Mouse (Mus musculus) kidney, embryonic 15.5 days (tissue): ENCODE data around the gene Tmem254c. TPM values are rescaled to one million over a fixed set of nuclear protein-coding genes. Genes with fewer than 3 reads are reported as not detected.
"Not testable (repeated sequence)": the region's sequence is repeated elsewhere in the genome, so short reads cannot be mapped to it uniquely, and the experiment has no call there.

Experiments
- ATAC-seq: fragments of 200-750 bp; cut with Nextera tagmentation; replicated peaks from 2 replicates; pipeline ENCODE4 v1.8.0; 2017; ENCODE audit warnings: moderate TSS enrichment; ENCODE audit not compliant: low FRiP score
- H3K27ac ChIP-seq: fragments of 300-500 bp; sonication (generic); 2 replicates; pipeline ENCODE4 v1.5.1; 2015; ENCODE audit warnings: mild to moderate bottlenecking, inconsistent platforms
- H3K27me3 ChIP-seq: fragments of 300-500 bp; sonication (generic); 2 replicates; pipeline ENCODE4 v1.6.1; 2015; ENCODE audit warnings: inconsistent platforms
- H3K36me3 ChIP-seq: fragments of 300-500 bp; sonication (generic); 2 replicates; pipeline ENCODE4 v1.6.1; 2015; ENCODE audit warnings: inconsistent platforms
- H3K4me1 ChIP-seq: fragments of 300-500 bp; sonication (generic); 2 replicates; pipeline ENCODE4 v1.6.1; 2015; ENCODE audit warnings: inconsistent platforms
- H3K4me2 ChIP-seq: fragments of 300-500 bp; sonication (generic); 2 replicates; pipeline ENCODE4 v1.6.1; 2015; ENCODE audit warnings: moderate library complexity, mild to moderate bottlenecking, inconsistent platforms
- H3K4me3 ChIP-seq: fragments of 300-500 bp; sonication (generic); replicated peaks from 2 replicates; pipeline ENCODE4 v1.5.1; 2015; ENCODE audit warnings: mild to moderate bottlenecking, inconsistent platforms
- H3K9ac ChIP-seq: fragments of 300-500 bp; sonication (generic); 2 replicates; pipeline ENCODE4 v1.6.1; 2015; ENCODE audit warnings: mild to moderate bottlenecking, inconsistent platforms
- H3K9me3 ChIP-seq: fragments of 300-500 bp; sonication (generic); replicated peaks from 2 replicates; pipeline ENCODE4 v1.6.1; 2016; ENCODE audit warnings: inconsistent platforms
- WGBS: fragments of 180-500 bp; shearing (Covaris S2); methylation state at CpG from one replicate; pipeline ENCODE4 v1.1.7; 2015; ENCODE audit warnings: mixed read lengths; 5-methylcytosine and 5-hydroxymethylcytosine counted together
- polyA plus RNA-seq: library from polyadenylated mRNA; unstranded; fragments of >200 nt; fragmentation: Nextera tagmentation; extraction: Ambion mirVana; gene quantifications from 2 replicates; pipeline ENCODE4 v1.2.1, GENCODE M21; 2015

Gene Tmem254c
- polyA plus RNA-seq, 1 experiment from 2014 or later: 33.2 TPM

DNA sequence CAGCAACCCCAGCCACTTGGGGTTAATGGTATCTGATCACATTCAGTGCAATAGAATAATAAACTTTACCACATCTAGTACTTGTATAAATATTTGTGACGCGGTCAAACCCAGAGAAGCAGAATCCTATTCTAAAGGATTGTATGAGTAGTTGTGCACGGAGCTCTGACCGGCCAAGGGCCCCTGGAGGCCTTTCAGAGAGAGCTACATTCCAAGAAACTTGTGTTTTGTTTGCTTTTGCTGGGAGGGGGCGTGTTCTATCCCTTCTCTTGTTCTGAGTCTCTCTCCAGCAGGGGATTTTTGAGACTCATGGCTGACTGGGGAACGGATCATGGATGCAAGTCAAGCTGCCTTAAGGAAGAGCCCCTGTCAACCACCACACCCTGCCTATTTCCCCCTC lies 31.7 kb downstream of the Tmem254c start:
- H3K27ac ChIP-seq, H3K36me3 ChIP-seq, H3K4me3 ChIP-seq, ATAC-seq, H3K4me2 ChIP-seq, H3K9me3 ChIP-seq, H3K4me1 ChIP-seq, H3K9ac ChIP-seq, H3K27me3 ChIP-seq: not testable (repeated sequence)
- WGBS: no CpG with 5 or more reads among the region's 6 CpGs

DNA sequence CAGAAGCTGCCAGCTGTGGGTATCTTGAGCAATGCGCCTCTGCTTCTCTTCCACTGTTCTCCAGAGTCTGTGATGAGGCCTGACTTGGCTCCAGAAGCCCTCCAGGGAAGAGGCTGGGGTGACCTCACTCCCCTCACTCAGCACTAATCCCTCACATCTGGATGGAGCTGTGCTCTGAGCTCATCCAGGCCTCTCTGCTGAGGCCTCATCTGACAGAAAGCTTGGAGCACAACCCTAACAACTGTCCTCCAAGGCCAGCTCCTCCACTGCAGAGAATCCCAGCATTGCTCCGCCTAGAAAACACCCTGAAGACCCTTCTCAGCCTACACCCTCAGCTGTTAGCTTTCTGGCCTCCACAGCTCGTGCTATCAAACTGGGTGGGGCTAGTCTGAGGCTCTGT lies 32.8 kb downstream of the Tmem254c start:
- H3K9ac ChIP-seq, H3K9me3 ChIP-seq, H3K4me1 ChIP-seq, H3K4me3 ChIP-seq, H3K4me2 ChIP-seq, H3K27ac ChIP-seq, H3K36me3 ChIP-seq, ATAC-seq, H3K27me3 ChIP-seq: not testable (repeated sequence)
- no CpG with 5 or more reads among the region's 3 CpGs for WGBS

DNA sequence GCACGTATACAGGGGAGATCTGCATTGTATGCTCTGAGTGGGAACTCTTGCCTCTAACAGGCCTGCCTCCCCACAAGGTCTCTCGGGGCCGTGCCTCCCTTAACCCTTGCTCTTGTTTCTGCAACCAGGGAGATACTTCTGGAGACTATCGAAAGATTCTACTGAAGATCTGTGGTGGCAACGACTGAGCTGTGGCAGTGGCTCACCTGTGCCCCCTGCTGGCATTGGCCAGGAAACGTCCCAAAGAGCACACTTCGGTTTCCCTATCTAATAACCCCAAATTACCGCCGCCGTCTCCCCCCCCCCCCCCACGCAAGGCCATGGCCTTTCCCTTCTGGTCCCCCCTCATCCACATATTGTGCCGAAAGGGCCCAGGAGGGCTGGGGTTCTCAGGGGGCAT lies 41.5 kb downstream of the Tmem254c start:
- ATAC-seq, H3K4me1 ChIP-seq, H3K36me3 ChIP-seq, H3K9me3 ChIP-seq, H3K27me3 ChIP-seq, H3K4me3 ChIP-seq, H3K27ac ChIP-seq, H3K4me2 ChIP-seq, H3K9ac ChIP-seq: not testable (repeated sequence)
- WGBS: no CpG with 5 or more reads among the region's 12 CpGs

DNA sequence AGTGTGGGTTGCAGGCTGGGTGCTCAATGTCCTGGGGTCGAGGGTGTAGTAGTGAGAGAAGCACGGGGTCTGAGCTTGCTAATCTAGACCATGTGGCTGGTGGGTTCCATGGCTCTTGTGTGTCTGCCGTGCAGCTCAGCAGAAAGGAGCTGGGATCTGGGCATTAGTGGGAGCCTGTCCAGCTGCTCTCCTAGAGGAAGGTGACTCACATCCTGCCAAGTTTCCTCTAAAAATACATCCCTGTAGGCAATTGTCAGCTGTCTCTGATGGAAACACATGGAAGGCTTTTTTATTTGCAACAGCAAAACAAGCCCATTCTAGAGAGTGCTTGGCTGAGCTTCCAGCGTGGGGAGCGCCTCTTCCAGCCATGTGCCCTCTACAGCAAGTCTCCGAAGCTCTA lies 44.3 kb downstream of the Tmem254c start:
- H3K36me3 ChIP-seq, H3K9ac ChIP-seq, ATAC-seq, H3K27ac ChIP-seq, H3K9me3 ChIP-seq, H3K4me1 ChIP-seq, H3K4me2 ChIP-seq, H3K4me3 ChIP-seq, H3K27me3 ChIP-seq: not testable (repeated sequence)
- no CpG with 5 or more reads among the region's 6 CpGs for WGBS

DNA sequence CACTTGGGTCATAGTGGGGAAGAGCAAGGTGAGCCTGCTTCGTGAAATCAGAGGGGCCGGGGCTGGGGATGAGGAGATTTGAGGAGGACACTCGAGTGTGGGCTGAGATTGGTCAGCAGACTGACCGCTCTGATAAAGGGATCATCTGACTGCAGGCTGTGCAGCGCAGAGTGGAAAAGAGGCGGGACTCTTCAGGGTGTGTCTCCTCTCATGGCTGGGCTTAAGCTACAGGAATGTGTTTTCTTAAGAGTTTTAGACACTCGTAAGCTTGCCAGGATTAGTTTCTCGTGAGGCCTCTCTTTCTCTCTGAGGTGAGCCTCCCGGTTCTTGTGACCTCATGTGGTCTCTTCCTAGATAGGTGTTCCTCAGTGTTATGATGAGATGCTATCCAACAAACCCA lies 45.6 kb downstream of the Tmem254c start:
- ATAC-seq, H3K9ac ChIP-seq, H3K4me2 ChIP-seq, H3K36me3 ChIP-seq, H3K27me3 ChIP-seq, H3K4me1 ChIP-seq, H3K9me3 ChIP-seq, H3K4me3 ChIP-seq, H3K27ac ChIP-seq: not testable (repeated sequence)
- no CpG with 5 or more reads among the region's 9 CpGs for WGBS

DNA sequence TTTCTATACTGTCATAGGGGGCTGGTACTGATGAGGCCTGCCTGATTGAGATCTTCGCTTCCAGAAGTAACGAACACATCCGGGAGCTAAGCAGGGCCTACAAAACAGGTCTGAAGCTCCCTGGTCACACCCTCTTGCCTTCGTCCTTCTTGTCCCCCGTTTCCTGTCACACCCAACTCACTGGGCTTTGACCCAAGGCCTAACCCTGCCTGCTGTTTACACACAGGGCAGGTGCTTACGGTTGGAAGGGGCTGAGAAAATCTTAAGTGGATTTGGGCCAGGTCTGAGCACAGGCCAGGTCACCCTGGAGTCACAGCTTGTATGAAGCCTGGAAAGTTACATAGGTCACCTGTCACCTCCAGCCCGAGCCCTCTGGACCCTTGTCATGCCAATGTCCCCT lies 50.7 kb downstream of the Tmem254c start:
- WGBS: no CpG with 5 or more reads among the region's 7 CpGs
- H3K4me1 ChIP-seq, H3K9ac ChIP-seq, H3K9me3 ChIP-seq, H3K27ac ChIP-seq, H3K36me3 ChIP-seq, H3K4me3 ChIP-seq, H3K27me3 ChIP-seq, ATAC-seq, H3K4me2 ChIP-seq: not testable (repeated sequence)

Other genes with a start within 250 kb of the Tmem254c start
- gene Anxa11, start 225.2 kb downstream of the Tmem254c start, polyA plus RNA-seq: 46.1 and 46.6 TPM in 2 replicates
- gene Plac9a, start 164.3 kb downstream of the Tmem254c start, polyA plus RNA-seq: 0.57 and 2.4 TPM in 2 replicates
- 3.3 and 4.1 TPM in 2 replicates for gene Tmem254a, start 139.7 kb downstream of the Tmem254c start, polyA plus RNA-seq
- gene Cphx1, start 129.1 kb downstream of the Tmem254c start, polyA plus RNA-seq: 0.15 TPM in 1 of 2 replicates, not detected in the other
- gene Duxbl1, start 88.8 kb downstream of the Tmem254c start, polyA plus RNA-seq: 0.85 and 1.2 TPM in 2 replicates
- 22.3 and 36.1 TPM in 2 replicates for gene Gm9780, start 24.6 kb downstream of the Tmem254c start, polyA plus RNA-seq
- gene Cphx2, start 14.2 kb upstream of the Tmem254c start, polyA plus RNA-seq: not detected in 2 replicates
- 0.12 TPM in 1 of 2 replicates, not detected in the other for gene Cphx3, start 14.9 kb upstream of the Tmem254c start, polyA plus RNA-seq
- gene Duxbl2, start 51.0 kb upstream of the Tmem254c start, polyA plus RNA-seq: not detected in 2 replicates
- 34.4 and 35.7 TPM in 2 replicates for gene Plac9b, start 115.1 kb upstream of the Tmem254c start, polyA plus RNA-seq
- 37.1 and 44.4 TPM in 2 replicates for gene Tmem254b, start 139.7 kb upstream of the Tmem254c start, polyA plus RNA-seq
- gene Duxbl3, start 190.6 kb upstream of the Tmem254c start, polyA plus RNA-seq: 1.7 and 2.0 TPM in 2 replicates